Mouse (Mus musculus): ENCODE measurements around the gene Stil. TPM values are rescaled to one million over a fixed set of nuclear protein-coding genes. Genes with fewer than 3 reads are reported as not detected.

Stil gene
- polyA plus RNA-seq, 1 experiment from 2014 or later: 4.8 TPM

DNA sequence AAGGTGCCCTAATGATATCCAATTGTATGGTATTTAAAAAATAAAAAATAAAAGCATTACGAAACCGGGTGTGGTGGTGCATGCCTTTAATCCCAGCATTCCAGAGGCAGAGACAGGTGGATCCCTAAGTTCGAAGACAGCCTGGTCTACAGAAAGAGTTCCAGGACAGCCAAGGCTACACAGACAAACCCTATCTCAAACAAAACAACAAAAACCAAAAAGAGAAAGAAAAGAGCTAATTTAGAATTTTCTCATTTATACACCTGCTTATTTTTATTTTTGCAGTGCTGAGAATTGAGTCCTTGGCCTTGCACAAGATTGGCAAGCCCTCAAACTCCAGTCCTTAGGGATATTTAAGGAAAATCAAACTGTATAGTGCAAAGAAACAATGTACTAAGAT, 55.7 kb downstream of the Stil start:
- no peak for DNase-seq
- ATAC-seq (ENCODE audit: low FRiP score, low TSS enrichment): no peak
- Histone ChIP-seq H3K36me3 (ENCODE audit: control insufficient read depth, insufficient read depth, low read length) (no peaks in the 10 kb centered on the region), H3K9ac (replicated peaks; ENCODE audit: low read length) (no peak overlapping the region), H3K27ac (replicated peaks; ENCODE audit: low read depth, low read length) (peak overlapping the region; percentile 95), H3K4me1 (ENCODE audit: control insufficient read depth, insufficient read depth, low read length) (0 out of 2 replicates have a peak, but pooled peaks cover 6% of the 10 kb centered on the region), H3K4me2 (ENCODE audit: low read length) (peak overlapping the region; percentile 97), H3K9me3 (ENCODE audit: control insufficient read depth, low read length) (no peaks in the 10 kb centered on the region), H3K27me3 (ENCODE audit: control insufficient read depth, insufficient read depth, low read length) (peaks cover 67% of the 10 kb centered on the region), H3K4me3 (replicated peaks; ENCODE audit: low read depth, low read length) (peak overlapping the region; percentile 43; the same call in 1 of the 2 replicates)
- 20% methylated on average over 3 of the region's 3 CpGs for WGBS

DNA sequence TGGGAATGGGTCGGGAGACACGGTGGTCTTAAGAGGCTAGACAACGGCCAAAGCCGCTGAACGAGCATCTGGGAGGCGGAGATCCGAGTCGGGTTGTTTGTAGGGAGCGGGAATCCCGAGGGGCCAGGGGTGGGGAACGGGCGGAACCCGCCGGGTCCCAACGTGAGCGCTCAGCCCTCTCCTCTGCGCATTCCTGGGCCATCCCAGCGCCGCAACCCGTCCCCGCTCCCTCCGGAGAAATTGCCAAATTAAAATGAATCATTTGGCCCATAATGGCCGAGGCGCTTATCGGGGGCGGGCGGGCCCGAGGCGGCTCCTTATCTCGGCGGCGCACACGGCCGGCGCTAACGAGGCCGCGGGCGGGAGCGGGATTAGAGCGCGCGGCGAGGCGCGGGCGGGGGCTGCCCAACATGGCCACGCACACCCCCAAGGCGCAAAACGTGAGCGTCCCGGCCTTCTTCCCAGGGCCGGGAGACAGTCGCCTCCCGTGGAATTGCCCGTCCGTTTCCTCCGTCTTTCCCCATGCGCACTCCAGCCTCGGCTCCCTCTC, 56.5 kb downstream of the Stil start, which contains the start of gene Tal1:
Tal1 (plus strand) TSS at position 56 of the 550 bp plus-strand sequence.
- H3K9me3 ChIP-seq (ENCODE audit: control insufficient read depth, low read length): no peaks in the 10 kb centered on the region
- ATAC-seq (ENCODE audit: low FRiP score, low TSS enrichment) (peak; percentile 82), DNase-seq (peak; percentile 87)
- peak within 1 kb of the TSS; percentile 43 for H3K4me3 ChIP-seq (replicated peaks; ENCODE audit: low read depth, low read length)
- no peaks in the 10 kb centered on the region for H3K36me3 ChIP-seq (ENCODE audit: control insufficient read depth, insufficient read depth, low read length)
- peak within 1 kb of the TSS; percentile 97 for H3K4me2 ChIP-seq (ENCODE audit: low read length)
- H3K27ac ChIP-seq (replicated peaks; ENCODE audit: low read depth, low read length): peak within 1 kb of the TSS; percentile 95
- H3K27me3 ChIP-seq (ENCODE audit: control insufficient read depth, insufficient read depth, low read length): peaks cover 67% of the 10 kb centered on the region
- 0 out of 2 replicates have a peak, but pooled peaks cover 6% of the 10 kb centered on the region for H3K4me1 ChIP-seq (ENCODE audit: control insufficient read depth, insufficient read depth, low read length)
- peak within 1 kb of the TSS; percentile 68 for H3K9ac ChIP-seq (replicated peaks; ENCODE audit: low read length)
- under 1% methylated on average over 60 of the region's 60 CpGs for WGBS

DNA sequence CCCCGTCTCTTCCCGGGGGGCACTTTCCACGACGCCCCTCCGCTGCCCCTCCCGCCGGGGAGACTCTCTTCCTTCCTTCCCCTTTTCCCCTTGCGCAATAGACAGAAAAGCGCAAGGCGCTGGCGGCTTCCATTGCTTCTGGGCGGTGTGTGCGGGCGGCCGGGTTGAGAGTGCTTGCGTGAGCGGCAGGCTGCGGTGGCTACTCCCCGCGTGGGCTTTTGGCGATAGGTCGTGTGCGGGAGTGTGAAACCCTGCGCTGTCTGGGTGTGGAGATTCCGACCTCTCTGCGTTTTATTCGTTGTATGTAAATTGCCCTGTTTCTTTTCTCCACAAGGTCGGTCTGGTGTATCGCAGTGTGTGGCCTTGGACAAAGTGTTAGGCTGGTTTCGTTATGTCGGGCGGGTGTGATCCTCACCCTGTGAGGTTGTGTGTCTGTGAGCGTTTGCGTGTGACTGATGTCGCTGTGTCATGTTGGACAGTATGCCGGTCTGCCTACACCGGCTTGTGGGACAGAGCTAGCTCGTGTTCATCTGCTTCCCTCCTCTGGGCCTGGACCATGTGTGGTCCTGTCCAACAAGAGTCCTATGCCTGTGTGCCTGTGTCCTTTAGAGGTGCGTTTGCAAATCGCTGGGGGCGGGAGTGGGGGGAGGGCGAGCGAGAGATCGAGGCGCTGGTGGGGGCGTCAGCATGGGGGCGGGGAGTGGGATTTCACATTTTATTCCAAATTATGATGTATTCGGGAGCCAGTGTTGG, 57.1 kb downstream of the Stil start:
- peak; percentile 69 for ATAC-seq (ENCODE audit: low FRiP score, low TSS enrichment)
- under 1% methylated on average over 48 of the region's 48 CpGs for WGBS
- peak overlapping the region; percentile 68 for H3K9ac ChIP-seq (replicated peaks; ENCODE audit: low read length)
- 0 out of 2 replicates have a peak, but pooled peaks cover 6% of the 10 kb centered on the region for H3K4me1 ChIP-seq (ENCODE audit: control insufficient read depth, insufficient read depth, low read length)
- DNase-seq: peak; percentile 76
- peak overlapping the region; percentile 97 for H3K4me2 ChIP-seq (ENCODE audit: low read length)
- no peaks in the 10 kb centered on the region for H3K9me3 ChIP-seq (ENCODE audit: control insufficient read depth, low read length)
- no peaks in the 10 kb centered on the region for H3K36me3 ChIP-seq (ENCODE audit: control insufficient read depth, insufficient read depth, low read length)
- H3K4me3 ChIP-seq (replicated peaks; ENCODE audit: low read depth, low read length): peak overlapping the region; percentile 43
- peak overlapping the region; percentile 95 for H3K27ac ChIP-seq (replicated peaks; ENCODE audit: low read depth, low read length)
- H3K27me3 ChIP-seq (ENCODE audit: control insufficient read depth, insufficient read depth, low read length): peaks cover 68% of the 10 kb centered on the region

DNA sequence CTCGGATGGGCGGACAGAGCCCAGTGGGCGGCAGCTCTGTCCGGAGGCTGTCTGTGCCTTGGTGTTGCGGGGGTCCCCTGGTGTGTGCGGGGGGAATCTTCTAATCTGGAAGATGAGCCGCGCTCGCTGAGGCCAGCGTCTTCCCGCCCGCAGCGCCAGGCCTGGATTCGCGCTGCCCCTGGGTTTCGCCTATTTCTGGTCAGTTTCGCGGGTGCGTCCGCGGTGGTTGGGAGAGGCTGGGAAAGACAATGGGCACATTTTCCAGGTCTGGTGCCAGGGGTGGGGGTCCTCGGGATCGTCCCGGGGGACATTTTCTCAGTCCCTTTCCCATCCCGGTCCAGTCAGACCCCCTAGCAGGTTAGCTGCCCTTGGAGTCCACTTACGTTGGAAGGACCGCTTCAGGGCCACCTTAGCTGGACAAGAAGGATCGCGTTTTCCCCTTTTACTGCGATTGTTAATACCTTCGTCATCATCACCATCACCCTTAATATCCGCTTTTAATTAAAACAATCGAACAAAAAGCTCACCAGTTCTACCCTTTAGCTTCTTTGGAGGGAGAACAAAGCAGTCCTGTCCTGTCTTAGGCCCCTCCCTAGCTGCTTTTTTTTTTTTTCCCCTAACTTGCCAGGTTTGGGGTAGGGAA, 57.8 kb downstream of the Stil start:
- under 1% methylated on average over 33 of the region's 33 CpGs for WGBS
- ATAC-seq (ENCODE audit: low FRiP score, low TSS enrichment): peak; percentile 25; the same call in 1 of the 2 replicates

DNA sequence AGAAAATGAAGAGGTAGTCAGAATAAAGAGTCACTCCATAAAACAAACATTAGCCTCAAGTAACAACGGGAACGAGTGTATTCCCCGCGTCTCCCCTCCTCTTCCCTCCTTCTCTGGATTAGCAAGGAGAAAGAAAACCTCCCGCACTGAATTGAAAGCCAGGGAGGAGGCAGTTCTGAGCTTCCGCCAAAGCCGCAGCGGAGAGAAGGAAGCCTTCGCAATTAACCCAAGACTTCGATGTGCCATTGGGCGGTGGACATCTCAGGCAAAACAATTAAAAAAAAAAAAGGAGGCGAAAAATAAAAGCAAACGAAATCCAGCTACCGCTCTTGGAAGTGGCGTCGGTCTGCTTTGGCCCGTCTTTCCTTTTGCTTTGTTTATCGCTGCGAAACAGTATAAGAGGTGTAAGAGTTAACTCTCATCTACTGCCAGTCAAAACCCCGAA, 58.4 kb downstream of the Stil start:
- Histone ChIP-seq H3K9ac (replicated peaks; ENCODE audit: low read length) (peak overlapping the region; percentile 68), H3K9me3 (ENCODE audit: control insufficient read depth, low read length) (no peaks in the 10 kb centered on the region), H3K27me3 (ENCODE audit: control insufficient read depth, insufficient read depth, low read length) (peaks cover 69% of the 10 kb centered on the region), H3K4me3 (replicated peaks; ENCODE audit: low read depth, low read length) (peak overlapping the region; percentile 43), H3K36me3 (ENCODE audit: control insufficient read depth, insufficient read depth, low read length) (no peaks in the 10 kb centered on the region), H3K27ac (replicated peaks; ENCODE audit: low read depth, low read length) (peak overlapping the region; percentile 95), H3K4me2 (ENCODE audit: low read length) (peak overlapping the region; percentile 97), H3K4me1 (ENCODE audit: control insufficient read depth, insufficient read depth, low read length) (0 out of 2 replicates have a peak, but pooled peaks cover 6% of the 10 kb centered on the region)
- ATAC-seq (ENCODE audit: low FRiP score, low TSS enrichment) (no peak), DNase-seq (peak; percentile 70)
- 1% methylated on average over 20 of the region's 20 CpGs for WGBS

More for the DNA sequence above, 57.8 kb downstream of the Stil start:
- 0 out of 2 replicates have a peak, but pooled peaks cover 6% of the 10 kb centered on the region for H3K4me1 ChIP-seq (ENCODE audit: control insufficient read depth, insufficient read depth, low read length)
- H3K4me2 ChIP-seq (ENCODE audit: low read length): peak overlapping the region; percentile 97
- DNase-seq: peak; percentile 54
- no peaks in the 10 kb centered on the region for H3K9me3 ChIP-seq (ENCODE audit: control insufficient read depth, low read length)
- peaks cover 69% of the 10 kb centered on the region for H3K27me3 ChIP-seq (ENCODE audit: control insufficient read depth, insufficient read depth, low read length)
- peak overlapping the region; percentile 95 for H3K27ac ChIP-seq (replicated peaks; ENCODE audit: low read depth, low read length)
- peak overlapping the region; percentile 43 for H3K4me3 ChIP-seq (replicated peaks; ENCODE audit: low read depth, low read length)
- H3K36me3 ChIP-seq (ENCODE audit: control insufficient read depth, insufficient read depth, low read length): no peaks in the 10 kb centered on the region
- H3K9ac ChIP-seq (replicated peaks; ENCODE audit: low read length): peak overlapping the region; percentile 68

DNA sequence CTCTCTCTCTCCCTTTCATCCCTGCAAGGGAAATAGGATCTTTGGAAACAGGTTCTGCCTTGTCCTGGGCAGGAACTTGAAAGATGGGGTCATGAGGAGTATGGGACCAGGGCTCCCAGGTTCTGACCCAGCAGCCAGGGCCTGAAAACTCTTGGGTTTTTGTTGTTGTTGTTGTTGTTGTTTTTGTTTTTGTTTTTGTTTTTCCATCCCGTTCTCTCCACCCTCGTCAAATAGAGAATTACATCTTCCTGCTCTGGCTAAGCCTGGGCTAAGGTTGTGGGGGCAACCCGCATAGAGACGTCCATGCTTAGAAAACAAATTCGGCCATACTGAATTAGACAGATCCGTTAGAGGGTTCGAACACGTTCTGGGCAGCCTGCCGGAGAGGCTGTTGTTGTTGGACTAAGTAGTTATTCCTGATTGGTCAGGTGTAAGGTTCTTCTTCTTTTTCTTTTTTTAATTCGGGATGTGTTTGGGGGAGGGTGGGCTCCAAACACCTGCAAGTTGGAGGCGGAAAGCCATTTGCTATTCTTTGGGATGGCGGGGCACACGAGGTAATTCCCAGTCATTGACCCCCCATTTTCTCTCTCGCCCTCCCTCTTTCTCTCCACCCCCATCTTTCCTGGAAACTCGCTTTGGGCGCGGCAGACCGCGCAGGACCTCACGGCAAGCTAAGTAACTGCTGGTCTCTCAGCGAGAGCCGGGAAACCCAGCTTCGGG, 59.1 kb downstream of the Stil start:
- H3K27ac ChIP-seq (replicated peaks; ENCODE audit: low read depth, low read length): peak overlapping the region; percentile 95
- WGBS: under 1% methylated on average over 23 of the region's 23 CpGs

DNA sequence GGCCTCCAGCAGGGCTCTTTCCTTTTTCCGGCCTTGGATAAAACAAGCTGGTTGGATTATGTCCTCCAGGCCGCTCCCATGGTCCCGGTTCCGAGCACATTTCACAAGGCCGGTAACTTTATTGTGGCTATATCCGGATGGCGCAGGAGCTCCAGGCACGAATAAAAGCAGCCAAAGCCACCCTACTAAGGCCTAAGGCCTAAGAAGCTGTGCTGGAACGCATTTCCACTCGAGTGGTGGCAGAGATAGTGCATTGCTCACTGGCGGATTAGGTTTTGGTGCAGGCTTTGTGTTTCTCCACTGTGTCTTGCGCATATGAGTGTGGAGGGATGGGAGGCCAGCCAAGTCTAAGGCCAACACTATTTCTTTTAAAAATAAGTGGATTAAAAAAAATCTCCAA, 59.9 kb downstream of the Stil start:
- ATAC-seq (ENCODE audit: low FRiP score, low TSS enrichment) (no peak), DNase-seq (peak; percentile 58)
- Histone ChIP-seq H3K4me1 (ENCODE audit: control insufficient read depth, insufficient read depth, low read length) (peaks cover 6% of the 10 kb centered on the region; the same call in 1 of the 2 replicates), H3K9ac (replicated peaks; ENCODE audit: low read length) (peak overlapping the region; percentile 68), H3K4me2 (ENCODE audit: low read length) (peak overlapping the region; percentile 97), H3K4me3 (replicated peaks; ENCODE audit: low read depth, low read length) (peak overlapping the region; percentile 43), H3K27me3 (ENCODE audit: control insufficient read depth, insufficient read depth, low read length) (peaks cover 71% of the 10 kb centered on the region), H3K36me3 (ENCODE audit: control insufficient read depth, insufficient read depth, low read length) (no peaks in the 10 kb centered on the region), H3K27ac (replicated peaks; ENCODE audit: low read depth, low read length) (peak overlapping the region; percentile 95), H3K9me3 (ENCODE audit: control insufficient read depth, low read length) (no peaks in the 10 kb centered on the region)
- 6% methylated on average over 12 of the region's 12 CpGs for WGBS

More for the DNA sequence above, 59.1 kb downstream of the Stil start:
- Histone ChIP-seq H3K4me3 (replicated peaks; ENCODE audit: low read depth, low read length) (peak overlapping the region; percentile 43), H3K9me3 (ENCODE audit: control insufficient read depth, low read length) (no peaks in the 10 kb centered on the region), H3K27me3 (ENCODE audit: control insufficient read depth, insufficient read depth, low read length) (peaks cover 71% of the 10 kb centered on the region), H3K36me3 (ENCODE audit: control insufficient read depth, insufficient read depth, low read length) (no peaks in the 10 kb centered on the region), H3K9ac (replicated peaks; ENCODE audit: low read length) (peak overlapping the region; percentile 68), H3K4me1 (ENCODE audit: control insufficient read depth, insufficient read depth, low read length) (0 out of 2 replicates have a peak, but pooled peaks cover 6% of the 10 kb centered on the region), H3K4me2 (ENCODE audit: low read length) (peak overlapping the region; percentile 97)
- ATAC-seq (ENCODE audit: low FRiP score, low TSS enrichment) (no peak), DNase-seq (peak; percentile 56)

DNA sequence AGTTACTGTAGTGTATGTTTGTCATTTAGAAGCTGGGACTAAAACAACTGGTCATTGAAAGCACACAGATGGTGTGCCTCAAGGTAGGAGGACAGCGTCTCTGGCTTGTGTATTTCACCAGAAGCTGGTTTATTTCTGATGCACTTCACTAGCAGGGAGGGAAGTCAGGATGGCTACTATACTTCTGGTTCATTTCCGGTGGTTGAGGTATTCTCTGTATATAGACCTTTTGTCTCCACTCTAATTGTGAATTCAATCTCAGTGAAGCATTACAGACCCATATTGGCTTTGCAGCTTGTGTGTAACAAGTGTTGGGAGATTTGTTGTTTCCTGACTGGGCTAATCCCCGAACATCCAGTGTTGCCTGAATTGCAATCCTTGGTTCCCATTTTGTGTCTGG, 60.8 kb downstream of the Stil start:
- ATAC-seq (ENCODE audit: low FRiP score, low TSS enrichment): no peak

More for the DNA sequence above, 60.8 kb downstream of the Stil start:
- Histone ChIP-seq H3K9me3 (ENCODE audit: control insufficient read depth, low read length) (no peaks in the 10 kb centered on the region), H3K9ac (replicated peaks; ENCODE audit: low read length) (peak overlapping the region; percentile 68), H3K4me3 (replicated peaks; ENCODE audit: low read depth, low read length) (peak overlapping the region; percentile 43), H3K4me2 (ENCODE audit: low read length) (peak overlapping the region; percentile 97), H3K4me1 (ENCODE audit: control insufficient read depth, insufficient read depth, low read length) (peaks cover 6% of the 10 kb centered on the region; the same call in 1 of the 2 replicates), H3K36me3 (ENCODE audit: control insufficient read depth, insufficient read depth, low read length) (no peaks in the 10 kb centered on the region), H3K27me3 (ENCODE audit: control insufficient read depth, insufficient read depth, low read length) (peaks cover 71% of the 10 kb centered on the region), H3K27ac (replicated peaks; ENCODE audit: low read depth, low read length) (peak overlapping the region; percentile 95)
- WGBS: 6% methylated on average over 3 of the region's 3 CpGs
- peak; percentile 13 for DNase-seq

Measured in midbrain, embryonic 14.5 days (tissue).